Mouse (Mus musculus): ENCODE data around the gene Clec4e. TPM values are rescaled to one million over a fixed set of nuclear protein-coding genes. Genes with fewer than 3 reads are reported as not detected.

The Clec4e gene
- total and polyA plus RNA-seq, 2 experiments from 2014 or later: 0.04 to 0.15 TPM

DNA sequence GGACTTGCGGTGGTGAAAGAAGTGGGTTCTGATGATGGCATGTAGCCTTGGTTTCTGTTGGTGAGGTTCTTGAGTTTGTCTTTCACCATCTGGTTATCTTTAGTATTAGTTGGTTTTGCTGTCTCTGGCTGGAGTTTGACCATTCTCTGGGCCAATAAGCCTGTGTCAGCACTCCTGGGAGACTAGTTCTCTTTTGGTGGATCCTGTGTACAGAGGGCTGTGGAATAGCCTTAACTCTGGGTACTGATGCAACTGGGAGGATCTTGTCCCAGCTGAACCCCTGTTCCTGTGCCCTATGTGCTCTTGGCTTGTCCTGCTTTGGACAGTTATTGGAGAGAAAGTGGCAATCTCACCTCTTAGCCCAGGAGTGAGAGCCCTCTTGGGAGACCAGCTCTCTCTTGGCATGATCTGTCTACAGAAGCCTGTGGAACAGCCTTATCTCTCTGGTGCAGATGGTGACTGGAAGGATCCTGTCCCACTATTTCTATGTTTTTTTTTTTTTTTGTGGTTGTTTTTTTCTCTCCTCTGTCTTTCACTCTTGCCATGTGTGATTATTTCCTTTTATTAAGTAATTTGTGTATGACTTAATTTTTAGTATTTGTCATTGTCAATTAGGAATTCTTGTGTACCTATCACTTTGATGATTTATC, 3.2 kb upstream of the Clec4e start:
- no peaks in the 10 kb centered on the region for H3K9me3 ChIP-seq (replicated peaks; ENCODE audit: control insufficient read depth, low read length)
- no peak for TF ChIP-seq CTCF (IDR thresholded peaks at IDR 0.05; ENCODE audit: low read depth)
- TF ChIP-seq EP300 (IDR thresholded peaks at IDR 0.05; ENCODE audit: low read depth): no peak
- H3K27me3 ChIP-seq (ENCODE audit: control insufficient read depth, insufficient read depth, low read length): no peaks in the 10 kb centered on the region
- 81% methylated on average over 1 of the region's 1 CpGs for whole genome bisulfite sequencing
- no peak overlapping the region for H3K4me3 ChIP-seq (ENCODE audit: low read depth, low read length)
- H3K9ac ChIP-seq (replicated peaks; ENCODE audit: low read depth, low read length): no peak overlapping the region
- H3K4me1 ChIP-seq (ENCODE audit: control insufficient read depth, insufficient read depth): no peaks in the 10 kb centered on the region
- no peaks in the 10 kb centered on the region for H3K36me3 ChIP-seq (replicated peaks; ENCODE audit: control insufficient read depth, insufficient read depth, low read length)
- no peak for DNase-seq (ENCODE audit: low spot score)
- no peak overlapping the region for H3K4me2 ChIP-seq (ENCODE audit: low read depth, low read length)
- H3K27ac ChIP-seq (ENCODE audit: low read depth): no peak overlapping the region
- no peak for ATAC-seq (ENCODE audit: insufficient read depth, low read depth)

DNA sequence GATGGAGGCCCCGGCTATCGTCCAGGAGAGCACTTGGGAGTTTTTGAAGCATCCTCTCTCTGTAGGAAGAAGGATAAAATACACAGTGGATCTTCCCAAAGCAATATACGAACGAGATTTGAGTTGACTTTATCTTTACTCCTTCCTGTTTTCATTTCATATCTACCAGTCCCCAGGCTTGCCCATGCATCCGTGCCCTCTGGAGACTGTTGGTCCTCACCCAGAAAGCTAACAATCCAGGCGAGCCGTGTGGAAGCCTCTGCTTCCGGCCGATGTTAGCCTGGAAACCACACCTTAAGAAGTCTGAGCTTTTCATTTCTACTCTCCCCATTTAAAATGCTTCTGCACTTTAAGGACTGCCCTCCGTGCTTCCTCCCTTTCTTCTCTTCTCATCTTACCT, 739 bp downstream of the Clec4e start:
- H3K9ac ChIP-seq (replicated peaks; ENCODE audit: low read depth, low read length): no peak overlapping the region
- H3K27ac ChIP-seq (ENCODE audit: low read depth): no peak overlapping the region
- H3K4me2 ChIP-seq (ENCODE audit: low read depth, low read length): no peak overlapping the region
- ATAC-seq (ENCODE audit: insufficient read depth, low read depth) (no peak), DNase-seq (ENCODE audit: low spot score) (no peak)
- 55% methylated on average over 10 of the region's 10 CpGs for WGBS
- no peak for TF ChIP-seq EP300 (IDR thresholded peaks at IDR 0.05; ENCODE audit: low read depth)
- H3K9me3 ChIP-seq (replicated peaks; ENCODE audit: control insufficient read depth, low read length): 0 out of 2 replicates have a peak, but pooled peaks cover 3% of the 10 kb centered on the region
- no peaks in the 10 kb centered on the region for H3K4me1 ChIP-seq (ENCODE audit: control insufficient read depth, insufficient read depth)
- no peak overlapping the region for H3K4me3 ChIP-seq (ENCODE audit: low read depth, low read length)
- no peaks in the 10 kb centered on the region for H3K27me3 ChIP-seq (ENCODE audit: control insufficient read depth, insufficient read depth, low read length)
- H3K36me3 ChIP-seq (replicated peaks; ENCODE audit: control insufficient read depth, insufficient read depth, low read length): no peaks in the 10 kb centered on the region

DNA sequence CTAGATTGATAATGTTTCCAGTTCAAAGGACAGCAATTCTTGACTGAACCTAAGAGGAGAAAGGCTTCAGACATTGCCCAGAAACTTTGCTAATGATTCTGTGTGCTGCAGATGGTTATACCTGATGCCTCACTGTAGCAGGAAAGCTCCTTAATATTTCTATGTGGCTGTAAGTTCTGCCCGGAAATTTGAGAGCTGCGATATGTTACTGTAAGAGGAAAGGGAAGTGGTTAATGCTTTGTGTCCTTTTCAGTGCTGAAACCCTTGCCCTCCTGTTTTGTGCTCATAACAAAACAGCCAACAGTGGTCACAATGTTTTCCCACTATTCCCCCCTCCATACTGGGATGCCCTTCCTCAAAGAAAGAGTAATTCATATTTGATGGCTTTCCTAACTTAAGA, 3.4 kb downstream of the Clec4e start:
- H3K4me3 ChIP-seq (ENCODE audit: low read depth, low read length): no peak overlapping the region
- WGBS: 71% methylated on average over 2 of the region's 2 CpGs
- ATAC-seq (ENCODE audit: insufficient read depth, low read depth) (no peak), DNase-seq (ENCODE audit: low spot score) (no peak)
- no peaks in the 10 kb centered on the region for H3K4me1 ChIP-seq (ENCODE audit: control insufficient read depth, insufficient read depth)
- 0 out of 2 replicates have a peak, but pooled peaks cover 3% of the 10 kb centered on the region for H3K9me3 ChIP-seq (replicated peaks; ENCODE audit: control insufficient read depth, low read length)
- TF ChIP-seq EP300 (IDR thresholded peaks at IDR 0.05; ENCODE audit: low read depth) (no peak), CTCF (IDR thresholded peaks at IDR 0.05; ENCODE audit: low read depth) (no peak)
- H3K4me2 ChIP-seq (ENCODE audit: low read depth, low read length): no peak overlapping the region
- H3K9ac ChIP-seq (replicated peaks; ENCODE audit: low read depth, low read length): no peak overlapping the region
- no peaks in the 10 kb centered on the region for H3K27me3 ChIP-seq (ENCODE audit: control insufficient read depth, insufficient read depth, low read length)
- H3K27ac ChIP-seq (ENCODE audit: low read depth): no peak overlapping the region
- H3K36me3 ChIP-seq (replicated peaks; ENCODE audit: control insufficient read depth, insufficient read depth, low read length): no peaks in the 10 kb centered on the region

DNA sequence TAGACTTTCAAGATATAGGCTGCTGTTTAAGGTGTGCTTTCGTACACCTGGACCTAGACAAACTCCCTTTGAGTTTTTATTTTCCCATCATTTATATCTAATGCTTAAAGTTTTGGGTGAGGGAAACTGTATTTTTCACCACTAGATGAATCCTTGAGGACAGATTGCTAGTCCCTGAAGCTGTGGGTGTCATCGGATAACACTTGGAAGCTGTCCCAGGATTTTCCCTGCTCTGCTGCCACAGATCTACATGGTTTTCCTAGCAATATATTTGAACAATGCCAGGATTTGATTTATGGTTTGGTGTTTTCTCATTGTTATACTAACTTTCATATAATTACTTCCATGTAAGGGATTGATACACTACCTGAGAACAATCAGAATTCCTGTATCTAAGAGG, 10.2 kb downstream of the Clec4e start:
- ATAC-seq (ENCODE audit: insufficient read depth, low read depth): no peak
- Histone ChIP-seq H3K27me3 (ENCODE audit: control insufficient read depth, insufficient read depth, low read length) (no peaks in the 10 kb centered on the region), H3K4me3 (ENCODE audit: low read depth, low read length) (no peak overlapping the region), H3K36me3 (replicated peaks; ENCODE audit: control insufficient read depth, insufficient read depth, low read length) (no peaks in the 10 kb centered on the region), H3K27ac (ENCODE audit: low read depth) (no peak overlapping the region), H3K4me2 (ENCODE audit: low read depth, low read length) (no peak overlapping the region), H3K9ac (replicated peaks; ENCODE audit: low read depth, low read length) (no peak overlapping the region), H3K4me1 (ENCODE audit: control insufficient read depth, insufficient read depth) (no peaks in the 10 kb centered on the region), H3K9me3 (replicated peaks; ENCODE audit: control insufficient read depth, low read length) (no peaks in the 10 kb centered on the region)
- DNase-seq (ENCODE audit: low spot score): no peak
- 73% methylated on average over 2 of the region's 2 CpGs for WGBS
- TF ChIP-seq CTCF (IDR thresholded peaks at IDR 0.05; ENCODE audit: low read depth) (no peak), EP300 (IDR thresholded peaks at IDR 0.05; ENCODE audit: low read depth) (no peak)

DNA sequence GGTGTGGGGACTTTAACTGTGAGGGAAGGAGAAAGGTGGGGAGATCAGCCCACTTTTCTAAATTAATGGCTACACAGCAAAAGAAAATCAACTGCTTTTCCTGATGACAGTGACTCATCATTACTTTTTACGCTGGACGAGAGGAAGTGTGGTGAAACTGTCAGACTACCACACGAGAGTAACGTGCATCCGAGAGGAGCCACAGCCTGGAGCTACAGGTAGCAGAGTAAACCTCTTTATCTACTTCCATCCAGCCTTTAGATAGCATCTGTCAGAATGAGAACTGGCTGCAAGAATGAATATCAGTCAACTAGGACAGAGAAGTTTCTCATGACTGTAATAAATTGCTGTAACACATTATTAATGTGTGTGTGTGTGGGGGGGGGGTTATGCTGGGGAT, 22.7 kb downstream of the Clec4e start:
- H3K4me1 ChIP-seq (ENCODE audit: control insufficient read depth, insufficient read depth): no peaks in the 10 kb centered on the region
- H3K9me3 ChIP-seq (replicated peaks; ENCODE audit: control insufficient read depth, low read length): peaks cover 4% of the 10 kb centered on the region; the same call in 1 of the 2 replicates
- no peak overlapping the region for H3K27ac ChIP-seq (ENCODE audit: low read depth)
- ATAC-seq (ENCODE audit: insufficient read depth, low read depth): no peak
- no peak overlapping the region for H3K9ac ChIP-seq (replicated peaks; ENCODE audit: low read depth, low read length)
- no peaks in the 10 kb centered on the region for H3K27me3 ChIP-seq (ENCODE audit: control insufficient read depth, insufficient read depth, low read length)
- no peaks in the 10 kb centered on the region for H3K36me3 ChIP-seq (replicated peaks; ENCODE audit: control insufficient read depth, insufficient read depth, low read length)
- TF ChIP-seq CTCF (IDR thresholded peaks at IDR 0.05; ENCODE audit: low read depth) (no peak), EP300 (IDR thresholded peaks at IDR 0.05; ENCODE audit: low read depth) (no peak)
- 75% methylated on average over 5 of the region's 5 CpGs for WGBS
- H3K4me2 ChIP-seq (ENCODE audit: low read depth, low read length): no peak overlapping the region
- no peak for DNase-seq (ENCODE audit: low spot score)
- no peak overlapping the region for H3K4me3 ChIP-seq (ENCODE audit: low read depth, low read length)

DNA sequence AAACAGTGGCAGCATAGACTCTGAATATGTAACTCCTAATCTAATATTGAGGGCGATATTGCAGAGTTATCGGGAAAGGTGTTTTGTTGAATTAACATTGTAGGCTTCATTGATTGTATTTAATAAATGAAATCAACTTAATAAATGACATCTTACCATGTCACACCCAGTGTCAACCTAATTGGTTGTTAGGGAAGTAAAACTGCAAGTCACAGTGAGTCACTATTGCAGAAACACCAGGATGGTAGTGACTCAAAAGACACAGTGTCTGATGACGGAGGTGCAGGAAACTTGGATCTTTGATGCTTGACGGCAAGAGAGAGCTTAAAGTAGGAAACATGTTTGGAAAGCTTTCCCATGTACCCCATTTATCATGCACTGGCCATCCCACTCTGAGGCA, 23.9 kb downstream of the Clec4e start:
- no peak for DNase-seq (ENCODE audit: low spot score)
- Histone ChIP-seq H3K36me3 (replicated peaks; ENCODE audit: control insufficient read depth, insufficient read depth, low read length) (no peaks in the 10 kb centered on the region), H3K4me3 (ENCODE audit: low read depth, low read length) (no peak overlapping the region), H3K9me3 (replicated peaks; ENCODE audit: control insufficient read depth, low read length) (peaks cover 4% of the 10 kb centered on the region; the same call in 1 of the 2 replicates), H3K9ac (replicated peaks; ENCODE audit: low read depth, low read length) (no peak overlapping the region), H3K27ac (ENCODE audit: low read depth) (no peak overlapping the region), H3K27me3 (ENCODE audit: control insufficient read depth, insufficient read depth, low read length) (no peaks in the 10 kb centered on the region), H3K4me2 (ENCODE audit: low read depth, low read length) (no peak overlapping the region), H3K4me1 (ENCODE audit: control insufficient read depth, insufficient read depth) (no peaks in the 10 kb centered on the region)
- 75% methylated on average over 4 of the region's 4 CpGs for WGBS
- TF ChIP-seq CTCF (IDR thresholded peaks at IDR 0.05; ENCODE audit: low read depth) (no peak), EP300 (IDR thresholded peaks at IDR 0.05; ENCODE audit: low read depth) (no peak)
- no peak for ATAC-seq (ENCODE audit: insufficient read depth, low read depth)
